Mouse (Mus musculus) MEL (cell line): ENCODE measurements around the gene Serf2. TPM values are rescaled to one million over a fixed set of nuclear protein-coding genes. Genes with fewer than 3 reads are reported as not detected.
"Not testable (repeated sequence)": the region's sequence is repeated elsewhere in the genome, so short reads cannot be mapped to it uniquely, and the experiment has no call there.

Experiments used
- DNase-seq: peaks from one replicate; pipeline ENCODE4 v3.0.0; 2011; ENCODE audit warnings: low read depth, low spot score
- H3K27ac ChIP-seq: 2 replicates; pipeline ENCODE4 v1.5.1; 2012; ENCODE audit warnings: low read depth, mild to moderate bottlenecking, control low read depth, low read length, moderate library complexity; ENCODE audit not compliant: control insufficient read depth
- H3K27me3 ChIP-seq, 2 experiments: fragments of 150-350 bp in 1 of 2; sonication (generic) in 1 of 2; 2 replicates each; pipeline ENCODE4 v1.6.1; 2012; ENCODE audit warnings: low read length in 2 of 2, mild to moderate bottlenecking in 2 of 2, improper control_type of control experiment in 1 of 2, moderate library complexity in 1 of 2; ENCODE audit not compliant: insufficient read depth in 2 of 2, control insufficient read depth in 1 of 2
- H3K36me3 ChIP-seq, 2 experiments: 2 replicates each; pipeline ENCODE4 v1.6.1; 2012 to 2014; ENCODE audit warnings: low read length in 2 of 2, improper control_type of control experiment in 1 of 2, inconsistent platforms in 1 of 2, mild to moderate bottlenecking in 1 of 2; ENCODE audit not compliant: insufficient read depth in 2 of 2, control insufficient read depth in 1 of 2
- H3K4me1 ChIP-seq, 2 experiments: fragments of 150-350 bp in 1 of 2; sonication (generic) in 1 of 2; 2 replicates each; pipeline ENCODE4 v1.6.1; 2012; ENCODE audit warnings: low read length in 2 of 2, improper control_type of control experiment in 1 of 2, mild to moderate bottlenecking in 1 of 2; ENCODE audit not compliant: insufficient read depth in 2 of 2, control insufficient read depth in 1 of 2
- H3K4me3 ChIP-seq, 2 experiments: fragments of 150-350 bp in 1 of 2; sonication (generic) in 1 of 2; 2 replicates each; pipeline ENCODE4 v1.5.1; 2012; ENCODE audit warnings: low read depth in 2 of 2, low read length in 2 of 2, mild to moderate bottlenecking in 2 of 2, moderate library complexity in 2 of 2, control low read depth in 1 of 2, improper control_type of control experiment in 1 of 2; ENCODE audit not compliant: control insufficient read depth in 1 of 2, insufficient read depth in 1 of 2
- H3K79me2 ChIP-seq: 2 replicates; pipeline ENCODE4 v1.6.1; 2012; ENCODE audit warnings: mild to moderate bottlenecking, low read length, moderate library complexity; ENCODE audit not compliant: control insufficient read depth, poor library complexity, insufficient read depth
- H3K9ac ChIP-seq: 2 replicates; pipeline ENCODE4 v1.6.1; 2012; ENCODE audit warnings: low read depth, mild to moderate bottlenecking, control low read depth, low read length, moderate library complexity; ENCODE audit not compliant: control insufficient read depth, poor library complexity, severe bottlenecking
- H3K9me3 ChIP-seq: fragments of 150-350 bp; sonication (generic); replicated peaks from 2 replicates; pipeline ENCODE4 v1.6.1; 2012; ENCODE audit warnings: mild to moderate bottlenecking, low read length, improper control_type of control experiment, moderate library complexity; ENCODE audit not compliant: insufficient read depth
- CTCF ChIP-seq, 3 experiments: IDR thresholded peaks in 2 of 3; conservative IDR thresholded peaks in 1 of 3; 2 replicates each; pipeline ENCODE4 v1.5.1; 2011 to 2012; ENCODE audit warnings: low read length in 3 of 3, low read depth in 2 of 3, mild to moderate bottlenecking in 2 of 3, improper control_type of control experiment in 1 of 3, inconsistent platforms in 1 of 3, mixed read lengths in 1 of 3, moderate library complexity in 1 of 3; ENCODE audit not compliant: control insufficient read depth in 1 of 3, insufficient read depth in 1 of 3, poor library complexity in 1 of 3, severe bottlenecking in 1 of 3
- E2F4 ChIP-seq: IDR thresholded peaks from 2 replicates; pipeline ENCODE4 v1.6.1; 2011; ENCODE audit warnings: low read depth, low read length, improper control_type of control experiment, borderline replicate concordance
- EP300 ChIP-seq, 2 experiments: IDR thresholded peaks; 2 replicates each; pipeline ENCODE4 v1.6.1; 2011; ENCODE audit warnings: improper control_type of control experiment in 2 of 2, low read length in 2 of 2, low read depth in 1 of 2, mild to moderate bottlenecking in 1 of 2
- ETS1 ChIP-seq: IDR thresholded peaks from 2 replicates; pipeline ENCODE4 v1.6.1; 2012; ENCODE audit warnings: low read depth, mild to moderate bottlenecking, inconsistent platforms, low read length, improper control_type of control experiment, moderate library complexity
- GABPA ChIP-seq: IDR thresholded peaks from 2 replicates; pipeline ENCODE4 v1.6.1; 2012; ENCODE audit warnings: low read depth, mild to moderate bottlenecking, inconsistent platforms, low read length, improper control_type of control experiment, moderate library complexity
- GATA1 ChIP-seq: IDR thresholded peaks from 2 replicates; pipeline ENCODE4 v1.6.1; 2011; ENCODE audit warnings: low read depth, low read length, improper control_type of control experiment
- HCFC1 ChIP-seq: IDR thresholded peaks from 2 replicates; pipeline ENCODE4 v1.6.1; 2012; ENCODE audit warnings: low read depth, mild to moderate bottlenecking, inconsistent platforms, low read length, improper control_type of control experiment, moderate library complexity
- JUND ChIP-seq: IDR thresholded peaks from 2 replicates; pipeline ENCODE4 v1.6.1; 2011; ENCODE audit warnings: low read depth, mild to moderate bottlenecking, improper control_type of control experiment, low read length
- KAT2A ChIP-seq: conservative IDR thresholded peaks from 2 replicates; pipeline ENCODE4 v1.6.1; 2012; ENCODE audit warnings: low read depth, low read length, improper control_type of control experiment, inconsistent platforms
- MAFK ChIP-seq: IDR thresholded peaks from 2 replicates; pipeline ENCODE4 v1.6.1; 2011; ENCODE audit warnings: low read depth, mild to moderate bottlenecking, low read length, improper control_type of control experiment, borderline replicate concordance
- MAX ChIP-seq: IDR thresholded peaks from 2 replicates; pipeline ENCODE4 v1.6.1; 2011; ENCODE audit warnings: low read length, improper control_type of control experiment
- MAZ ChIP-seq: IDR thresholded peaks from 2 replicates; pipeline ENCODE4 v1.6.1; 2012; ENCODE audit warnings: low read depth, mild to moderate bottlenecking, inconsistent platforms, low read length, improper control_type of control experiment
- MYB ChIP-seq: IDR thresholded peaks from 2 replicates; pipeline ENCODE4 v1.6.1; 2011; ENCODE audit warnings: mild to moderate bottlenecking, low read depth, low read length, improper control_type of control experiment
- MYC ChIP-seq: IDR thresholded peaks from 2 replicates; pipeline ENCODE4 v1.6.1; 2011; ENCODE audit warnings: low read depth, mild to moderate bottlenecking, low read length, improper control_type of control experiment, moderate library complexity
- RCOR1 ChIP-seq: IDR thresholded peaks from 2 replicates; pipeline ENCODE4 v1.6.1; 2012; ENCODE audit warnings: low read depth, mild to moderate bottlenecking, inconsistent platforms, low read length, improper control_type of control experiment
- TAL1 ChIP-seq: IDR thresholded peaks from 2 replicates; pipeline ENCODE4 v1.6.1; 2012; ENCODE audit warnings: mild to moderate bottlenecking, inconsistent platforms, low read length, moderate library complexity, mixed read lengths
- ZKSCAN1 ChIP-seq: IDR thresholded peaks from 2 replicates; pipeline ENCODE4 v1.6.1; 2012; ENCODE audit warnings: low read depth, mild to moderate bottlenecking, inconsistent platforms, low read length, improper control_type of control experiment, moderate library complexity
- ZMIZ1 ChIP-seq: IDR thresholded peaks from 2 replicates; pipeline ENCODE4 v1.6.1; 2012; ENCODE audit warnings: low read depth, mild to moderate bottlenecking, inconsistent platforms, low read length, improper control_type of control experiment, moderate library complexity
- ZNF384 ChIP-seq: IDR thresholded peaks from 2 replicates; pipeline ENCODE4 v1.6.1; 2012; ENCODE audit warnings: low read depth, mild to moderate bottlenecking, inconsistent platforms, low read length, improper control_type of control experiment
- polyA plus RNA-seq, 2 experiments: library from polyadenylated mRNA; stranded (reverse) in 1 of 2; unstranded in 1 of 2; fragments of >175 nt in 1 of 2; fragments of >200 nt in 1 of 2; gene quantifications; 2 replicates each; pipeline versions ENCODE4 v1.2.1 to v1.2.4; 2012; ENCODE audit warnings: low replicate concordance in 2 of 2, low read depth in 1 of 2; ENCODE audit not compliant: insufficient read length in 2 of 2, insufficient read depth in 1 of 2, missing spikeins in 1 of 2
- total RNA-seq: library from RNA; depleted of rRNA; stranded (reverse); fragments of 300-350 nt; gene quantifications from 2 replicates; pipeline ENCODE4 v1.2.3, GENCODE M21; 2012

Gene Serf2
- total and polyA plus RNA-seq, 3 experiments, result 352 to 469 TPM; not detected in 1

DNA sequence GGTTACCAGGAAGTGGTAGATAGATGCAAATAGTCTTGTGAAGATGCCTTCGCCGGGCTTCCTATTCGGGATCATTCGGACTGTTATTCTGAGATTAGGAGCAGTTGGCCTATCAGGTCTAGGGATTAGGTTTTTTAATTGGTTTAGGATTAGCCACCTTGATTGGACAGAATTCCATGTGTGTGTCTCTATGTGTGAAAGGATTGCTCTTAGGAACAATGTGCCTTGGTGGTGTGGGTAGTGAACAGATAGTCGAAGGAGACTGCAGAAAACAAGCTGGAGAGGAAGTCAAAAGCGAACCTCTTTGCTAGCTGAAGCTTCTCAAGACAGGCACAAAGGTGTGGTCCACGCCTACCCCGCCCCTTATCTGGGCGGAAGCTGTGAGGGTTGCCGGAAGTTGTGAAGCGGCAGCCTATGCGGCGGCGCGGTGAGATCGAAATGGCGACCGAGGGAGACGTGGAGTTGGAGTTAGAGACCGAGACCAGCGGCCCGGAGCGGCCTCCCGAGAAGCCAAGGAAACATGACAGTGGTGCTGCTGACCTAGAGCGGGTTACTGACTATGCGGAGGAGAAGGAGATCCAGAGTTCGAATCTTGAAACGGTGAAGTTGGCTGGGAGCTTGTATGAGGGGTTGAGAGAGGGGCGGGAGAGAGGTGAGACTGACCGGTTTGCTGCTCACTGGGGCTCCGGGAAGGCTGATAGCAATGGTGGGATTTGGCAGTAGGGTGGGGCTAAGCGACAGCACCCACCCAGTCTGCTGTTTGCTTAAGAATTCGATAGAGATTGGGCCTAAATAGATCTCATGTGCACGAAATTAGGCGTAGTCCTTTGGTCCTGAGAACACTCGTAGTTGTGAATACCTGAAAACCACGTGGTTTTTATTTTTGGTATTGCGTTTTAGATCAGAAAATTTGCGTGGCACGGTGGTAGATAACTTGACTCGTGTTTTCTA, 8.0 kb downstream of the Serf2 start, which contains the start of gene Serinc4 (continued):
- TF ChIP-seq TAL1 (no peak; the same call in 1 of the 2 replicates), ZMIZ1 (peak; percentile 67), MAFK (no peak), MAZ (no peak), MAX (peak; percentile 97), JUND (no peak), CTCF (IDR thresholded peaks at IDR 0.05 in 2 of 3, conservative IDR thresholded peaks at IDR 0.05 in 1 of 3; ENCODE audit: control insufficient read depth in 1 of 3, insufficient read depth in 1 of 3, low read depth in 2 of 3, low read length in 3 of 3, poor library complexity in 1 of 3, severe bottlenecking in 1 of 3) (no peak), EP300 (IDR thresholded peaks at IDR 0.05; ENCODE audit: low read depth in 1 of 2, low read length in 2 of 2) (no peak), GATA1 (peak; percentile 76), KAT2A (peak; percentile 39; the same call in 1 of the 2 replicates), ZKSCAN1 (no peak), RCOR1 (0 out of 2 replicates have a peak, but pooled peaks have one; percentile 30), MYC (peak; percentile 94), GABPA (no peak), ZNF384 (no peak), E2F4 (peak; percentile 31; the same call in 1 of the 2 replicates)

DNA sequence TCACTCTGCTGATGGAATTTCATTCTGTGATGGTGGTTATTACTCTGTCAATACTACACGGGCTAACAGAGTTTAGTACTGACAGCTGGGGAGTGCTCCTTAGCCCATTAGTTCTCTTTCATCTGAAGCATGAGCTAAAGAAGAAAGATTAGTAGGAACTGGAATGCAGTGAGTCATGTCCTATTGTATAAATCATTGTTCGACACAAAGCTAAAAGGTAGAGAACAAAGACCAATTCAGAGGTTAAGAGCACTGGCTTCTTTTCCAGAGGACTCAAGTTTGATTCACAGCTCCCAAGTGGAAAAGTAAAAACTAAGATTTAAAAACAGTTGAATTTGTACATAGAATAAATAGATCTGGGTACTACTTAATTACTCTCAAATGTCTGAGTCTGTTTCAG, 11.1 kb downstream of the Serf2 start:
- Histone ChIP-seq H3K79me2 (peaks cover 13% of the 10 kb centered on the region), H3K36me3 (peaks cover 0 to 11% of the 10 kb centered on the region in 2 experiments; a peak in 2 of 4 replicates), H3K27me3 (no peaks in the 10 kb centered on the region), H3K4me3 (no peak overlapping the region), H3K27ac (no peak overlapping the region), H3K4me1 (0 out of 4 replicates have a peak, but pooled peaks cover 0 to 2% of the 10 kb centered on the region in 2 experiments), H3K9me3 (no peaks in the 10 kb centered on the region), H3K9ac (no peak overlapping the region)
- TF ChIP-seq ETS1 (no peak), KAT2A (no peak), HCFC1 (no peak), MYB (no peak)
- DNase-seq, result no peak

GRCm38 (mm10) chr2:121468982-121469381, 20.0 kb downstream of the Serf2 start:
- not testable (repeated sequence) for H3K4me3 ChIP-seq, H3K27me3 ChIP-seq, H3K27ac ChIP-seq, H3K9me3 ChIP-seq, H3K9ac ChIP-seq, DNase-seq, H3K36me3 ChIP-seq, H3K79me2 ChIP-seq, H3K4me1 ChIP-seq
